Mouse (Mus musculus): Measurements from ENCODE around the gene Ywhae.

GRCm38 (mm10) chr11:75737806-75738476 lies 5.3 kb downstream of the Ywhae start:
- no peak for TF ChIP-seq CTCF (IDR thresholded peaks at IDR 0.05; ENCODE audit: extremely low read depth, insufficient read length, insufficient replicate concordance, low read depth, low read length)
- TF ChIP-seq POLR2A (IDR thresholded peaks at IDR 0.05; ENCODE audit: low read depth, low read length) = no peak

All from small intestine, adult 2 months (tissue).